Mouse (Mus musculus): ENCODE measurements at regions not wholly inside any gene's neighbourhood (a gene's known extent, or its start where the extent isn't known, plus 50 kb on each side); places are given as distances from the start of the nearest gene placed in this dataset.
A peak's percentile ranks its signal among the peaks of the same experiment; 100 is the strongest.

DNA sequence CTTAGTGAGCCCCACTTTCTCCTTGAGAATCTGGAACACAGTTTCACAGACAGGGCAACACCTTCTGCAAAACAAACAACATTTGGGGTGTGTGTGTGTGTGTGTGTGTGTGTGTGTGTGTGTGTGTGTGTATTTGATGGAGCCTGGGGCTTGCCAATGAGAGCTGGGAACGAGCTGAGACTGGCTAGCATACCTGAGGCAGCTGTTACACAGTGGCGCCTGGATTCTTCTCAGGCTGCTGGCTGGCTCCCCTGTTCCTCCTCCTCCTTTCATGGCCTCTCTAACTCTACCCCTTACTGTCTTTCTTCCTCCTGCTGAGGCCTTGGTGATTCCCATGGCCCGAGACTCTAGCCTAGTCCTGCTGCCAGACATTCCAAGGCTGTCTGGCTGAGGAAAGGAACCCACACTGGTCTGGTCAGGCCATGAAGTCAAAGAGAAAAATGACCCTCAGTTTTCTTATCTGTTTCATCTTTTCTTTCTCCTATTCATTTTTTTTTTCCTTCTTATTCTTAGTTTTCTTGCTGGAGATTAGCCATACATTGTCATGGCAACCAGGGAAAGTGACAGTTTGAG lies 79.6 kb upstream of the Sem1 start:
- peak; percentile 6 for DNase-seq (ENCODE audit: low spot score)

- DNase-seq (ENCODE audit: low spot score), result no peak
Observed at GRCm38 (mm10) chr6:6660072-6660471, 81.6 kb upstream of the Sem1 start.

GRCm38 (mm10) chr6:6666762-6667161 lies 88.3 kb upstream of the Sem1 start:
- no peak for DNase-seq (ENCODE audit: low spot score)

DNA sequence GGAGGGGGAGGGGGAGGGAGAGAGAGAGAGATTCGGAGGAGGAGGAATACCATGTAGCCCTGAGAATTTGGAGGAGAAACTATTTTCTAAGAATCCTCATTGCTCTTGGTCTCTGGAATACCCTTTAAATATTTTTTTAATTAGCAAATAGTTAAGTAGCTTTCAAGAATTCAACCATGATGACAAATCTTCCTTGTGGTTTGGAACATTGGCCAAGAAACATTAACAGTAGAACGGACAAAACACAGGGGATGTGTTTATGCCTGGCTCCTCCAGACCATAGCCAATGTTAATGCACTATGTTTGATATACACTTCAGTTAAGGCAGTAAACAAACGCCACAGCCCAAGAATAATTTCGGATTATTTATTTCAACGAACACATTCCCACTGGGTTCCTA lies 110.8 kb upstream of the Sem1 start:
- DNase-seq (ENCODE audit: low spot score), result no peak

DNA sequence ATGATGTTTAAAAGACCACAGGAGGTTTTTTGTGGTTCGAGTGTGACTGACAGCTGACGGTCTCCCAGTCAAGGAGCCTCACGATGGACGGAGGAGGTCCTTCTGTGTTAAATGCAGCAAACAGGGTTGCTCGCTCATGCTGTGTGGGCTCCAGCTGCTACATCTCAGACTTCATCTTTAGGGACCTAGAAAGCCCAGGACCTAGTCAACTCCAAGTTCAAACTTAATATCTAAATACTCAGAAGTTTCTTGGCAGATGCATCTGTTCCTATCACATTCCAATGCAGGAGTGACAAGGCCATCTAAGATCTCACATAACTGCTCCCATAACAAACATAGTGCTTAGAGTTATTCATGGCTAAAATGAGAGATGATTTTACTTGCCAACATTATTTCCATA lies 111.7 kb upstream of the Sem1 start:
- DNase-seq (ENCODE audit: low spot score), result no peak

DNA sequence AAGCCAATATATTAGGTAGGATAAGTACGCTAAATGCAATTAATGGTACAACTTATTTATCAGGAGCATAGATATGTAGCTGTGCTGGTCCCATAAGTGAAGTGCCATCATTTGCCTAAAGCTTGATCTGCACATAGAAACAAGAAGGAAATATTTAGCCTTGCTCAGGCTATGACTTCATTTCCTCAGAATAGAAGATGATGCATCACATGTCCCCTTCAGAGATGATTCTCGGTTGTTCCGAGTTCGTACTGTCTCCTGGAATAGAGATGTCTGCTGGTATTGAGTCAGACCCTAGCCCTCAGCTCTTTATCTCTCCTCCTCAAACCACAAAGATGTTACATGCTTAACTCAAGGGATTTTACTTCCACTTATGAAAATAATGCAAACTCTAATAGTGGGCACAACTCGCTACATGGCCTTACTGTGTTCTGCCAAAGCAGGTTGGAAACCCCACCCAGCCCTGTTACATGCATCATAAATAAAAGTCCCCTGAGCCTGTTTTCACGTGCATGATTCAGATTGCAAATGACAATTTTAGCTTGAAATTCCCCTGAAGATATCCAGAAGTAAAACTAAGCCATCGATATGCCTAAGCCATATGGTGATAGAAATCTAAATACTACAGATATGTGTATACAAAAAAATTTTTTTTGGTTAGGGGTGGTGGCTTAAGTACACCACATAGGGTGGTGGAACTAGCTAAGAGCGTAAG lies 113.8 kb upstream of the Sem1 start:
- no peak for DNase-seq (ENCODE audit: low spot score)

- no peak for DNase-seq (ENCODE audit: low spot score)
Observed at GRCm38 (mm10) chr6:6695742-6696430, 117.4 kb upstream of the Sem1 start.

DNA sequence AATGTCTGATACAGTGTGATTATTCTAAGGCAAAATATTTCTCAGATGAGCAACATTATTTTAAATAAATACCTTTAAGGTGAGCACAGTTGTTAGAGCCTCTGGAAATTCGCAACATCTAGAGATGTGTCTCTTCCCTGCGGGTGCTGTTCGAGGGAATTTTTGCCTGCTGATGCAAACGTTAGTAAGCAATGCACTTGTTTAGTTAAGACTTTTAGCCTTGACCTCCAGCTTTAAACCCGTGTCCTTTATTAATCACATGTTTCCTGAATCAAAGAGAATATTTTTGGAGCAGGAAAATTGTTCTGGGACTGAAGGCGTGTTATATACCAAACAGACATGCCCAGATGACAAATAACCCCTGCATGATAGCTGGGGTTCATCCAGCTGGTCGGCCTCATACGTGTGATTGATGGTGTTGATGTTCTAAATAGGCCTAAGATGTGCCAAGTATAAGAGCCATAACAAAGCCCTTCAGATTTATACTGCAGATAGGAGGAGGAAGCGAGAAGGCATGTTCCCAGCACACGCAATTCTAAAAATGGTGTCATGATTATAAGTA lies 119.0 kb upstream of the Sem1 start:
- peak; percentile 6 for DNase-seq (ENCODE audit: low spot score)

DNA sequence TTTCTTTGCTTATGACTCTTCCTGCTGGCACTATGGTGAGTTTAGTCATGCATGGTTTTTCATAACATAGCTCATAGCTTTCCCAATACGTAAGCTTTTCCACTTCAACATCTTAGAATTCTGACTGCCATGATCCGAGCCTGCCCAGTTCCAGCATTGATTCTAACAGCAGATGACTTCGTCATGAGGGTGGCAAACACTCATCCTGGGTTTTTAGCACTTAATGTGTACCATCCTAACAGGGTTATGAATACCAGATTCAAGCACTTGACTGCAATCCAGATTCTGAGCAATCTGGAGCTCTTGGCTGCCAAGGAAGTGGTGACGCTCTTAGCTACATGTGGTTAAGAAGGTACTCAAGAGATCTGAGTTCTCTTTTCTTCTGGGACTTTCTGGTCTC lies 128.3 kb upstream of the Sem1 start:
- DNase-seq (ENCODE audit: low spot score), result no peak

- no peak for DNase-seq (ENCODE audit: low spot score)
Observed at GRCm38 (mm10) chr6:6709057-6709456, 130.6 kb upstream of the Sem1 start.

DNA sequence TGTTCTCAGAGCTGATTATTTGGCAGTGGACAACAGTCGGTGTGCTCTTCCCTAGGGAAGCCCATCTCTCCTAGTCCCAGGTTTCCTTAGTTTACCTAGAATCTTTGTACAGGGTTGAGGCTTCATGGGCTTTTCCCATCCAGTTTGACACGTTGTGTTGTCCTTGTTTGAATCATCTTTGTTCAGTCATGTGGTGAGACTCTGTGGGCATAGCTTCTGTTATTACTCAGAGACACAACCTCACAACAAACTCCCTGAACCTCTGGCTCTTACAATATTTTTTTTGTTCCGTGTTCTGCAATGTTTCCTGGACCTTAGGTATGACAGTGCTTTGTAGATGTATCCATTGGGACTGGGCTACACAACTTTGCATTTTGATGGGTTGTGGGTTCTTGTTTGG lies 132.9 kb upstream of the Dlx6 start:
- DNase-seq (ENCODE audit: low spot score), result no peak

DNA sequence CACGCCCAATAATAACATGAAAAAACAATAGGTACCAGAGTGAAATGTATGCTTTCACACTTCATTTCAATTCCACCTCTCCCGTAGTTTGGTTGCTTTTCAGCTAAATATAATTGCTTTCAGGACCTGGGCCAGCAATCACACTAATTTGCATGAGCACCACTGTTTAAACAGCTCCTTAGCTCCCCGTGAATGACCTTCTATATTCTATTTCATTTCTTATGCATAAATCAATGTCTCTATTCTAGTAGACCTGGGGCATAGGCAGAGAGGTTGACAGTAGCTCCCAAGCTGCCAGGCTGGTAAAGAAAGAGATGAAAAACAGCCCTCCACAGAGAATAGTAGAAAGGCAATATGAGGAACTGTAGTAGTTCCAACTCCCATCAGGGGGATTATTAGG lies 117.7 kb upstream of the Dlx6 start:
- DNase-seq (ENCODE audit: low spot score), result no peak

DNA sequence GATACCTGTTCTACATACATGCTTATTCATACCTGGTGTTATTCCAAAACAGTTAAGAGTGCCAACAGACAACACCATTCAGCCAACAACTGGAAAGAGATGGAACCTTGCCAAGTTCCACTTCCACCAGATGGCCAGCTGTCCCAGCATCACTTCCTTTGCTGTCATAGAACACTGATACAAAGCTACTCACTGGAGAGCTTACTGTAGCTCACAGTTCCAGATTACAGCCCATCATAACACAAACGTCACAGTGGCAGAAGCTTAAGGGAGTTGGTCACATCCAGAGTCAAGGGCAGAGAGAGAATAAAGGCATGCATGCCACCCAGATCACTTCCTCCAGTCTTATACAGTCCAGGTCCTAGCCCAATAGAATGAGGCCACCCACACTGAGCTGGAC lies 84.0 kb upstream of the Dlx6 start:
- DNase-seq (ENCODE audit: low spot score), result no peak

DNA sequence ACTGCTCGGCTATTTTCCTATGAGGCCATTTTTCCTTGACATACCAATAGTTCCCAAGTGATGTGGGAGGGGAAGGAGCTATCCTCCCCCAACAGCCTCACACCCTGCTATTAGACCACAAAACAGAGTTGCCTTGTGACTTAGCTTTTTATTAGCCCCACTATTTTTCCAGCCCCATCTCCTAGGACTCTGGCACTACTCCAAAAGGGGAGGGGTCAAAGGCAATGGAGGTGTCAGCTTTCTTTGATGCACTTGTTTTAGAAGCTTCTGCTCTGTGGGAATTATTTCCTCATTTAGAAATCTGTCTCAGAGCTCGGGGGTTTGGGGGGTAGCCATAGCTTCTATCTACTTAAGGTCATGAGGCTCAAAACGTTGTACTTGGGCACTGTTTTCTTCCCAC lies 81.6 kb upstream of the Dlx6 start:
- DNase-seq (ENCODE audit: low spot score), result no peak

DNA sequence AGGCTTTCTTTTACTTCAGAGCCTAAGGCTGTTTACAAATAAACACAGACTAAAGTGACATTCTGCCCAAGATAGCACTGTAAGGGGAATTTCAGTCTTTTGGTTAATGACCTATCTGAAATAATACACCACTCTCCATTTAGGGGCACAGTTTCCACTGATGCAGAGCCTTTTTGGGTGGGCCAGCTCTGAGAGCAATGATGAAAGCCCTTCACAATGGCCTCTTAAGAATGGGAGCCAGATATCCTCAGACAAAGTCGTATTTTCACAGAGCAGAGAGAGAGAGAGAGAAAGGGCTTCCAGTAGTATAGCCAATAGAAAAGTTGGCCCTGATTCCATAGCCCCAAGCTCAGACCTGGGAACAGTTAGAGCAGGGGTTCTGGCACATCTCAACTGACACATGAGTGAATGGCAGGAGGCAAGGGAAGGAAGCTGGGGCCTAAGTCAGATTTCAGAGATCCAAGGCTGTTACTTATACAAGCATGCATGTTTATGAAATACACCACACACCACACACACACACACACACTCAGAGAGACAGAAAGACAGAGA lies 77.1 kb upstream of the Dlx6 start:
- peak; percentile 12 for DNase-seq (ENCODE audit: low spot score)

GRCm38 (mm10) chr6:6787490-6787889 lies 75.6 kb upstream of the Dlx6 start:
- no peak for DNase-seq (ENCODE audit: low spot score)

GRCm38 (mm10) chr6:6794320-6795018 lies 68.7 kb upstream of the Dlx6 start:
- no peak for DNase-seq (ENCODE audit: low spot score)

GRCm38 (mm10) chr6:6800377-6800776 lies 62.8 kb upstream of the Dlx6 start:
- DNase-seq (ENCODE audit: low spot score), result no peak

DNA sequence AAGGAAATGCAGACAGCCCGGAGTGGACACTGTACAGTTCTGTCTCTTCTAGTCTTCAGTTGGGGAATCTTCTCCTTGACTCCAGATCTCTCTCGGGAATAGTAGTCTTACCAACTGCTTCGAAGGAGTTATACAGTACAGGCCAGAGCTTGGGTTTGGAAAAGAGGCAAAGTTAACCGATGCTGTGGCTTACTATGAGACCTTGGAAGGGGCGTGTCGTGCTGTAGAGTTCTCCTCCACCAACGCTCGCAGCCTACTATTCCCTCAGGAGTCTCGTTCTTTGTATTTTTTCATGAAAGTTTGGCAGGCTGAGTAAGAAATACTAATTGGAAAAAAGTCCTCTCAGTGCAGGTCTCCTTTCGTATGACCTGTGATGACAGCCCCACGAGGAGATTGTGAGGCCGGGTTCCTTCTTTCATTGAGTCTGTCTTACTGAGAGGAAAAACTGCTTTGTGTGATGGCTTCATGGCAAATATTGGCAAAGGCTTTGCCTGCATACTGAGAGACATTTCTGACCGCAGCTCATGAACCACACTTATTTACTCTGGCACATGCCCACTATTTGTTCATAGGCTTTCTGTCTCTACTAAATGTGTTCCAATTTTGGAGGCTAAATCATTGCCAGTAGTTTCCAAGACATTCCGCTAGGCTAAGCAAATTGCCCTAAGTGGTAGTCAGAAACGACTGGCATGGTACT lies 61.4 kb upstream of the Dlx6 start:
- DNase-seq (ENCODE audit: low spot score), result no peak
